Mouse (Mus musculus): ENCODE measurements around the gene 5330417C22Rik.

- no peak for TF ChIP-seq CTCF (IDR thresholded peaks at IDR 0.05; ENCODE audit: borderline replicate concordance, insufficient read depth, low read length)
- TF ChIP-seq POLR2A (IDR thresholded peaks at IDR 0.05; ENCODE audit: low read depth, low read length) = no peak
Observed at GRCm38 (mm10) chr3:108542299-108542698, 6.0 kb upstream of the 5330417C22Rik start.
